Mouse (Mus musculus) myocyte (in vitro differentiated cells): Measurements from ENCODE around the gene Ism1. TPM values are rescaled to one million over a fixed set of nuclear protein-coding genes. Genes with fewer than 3 reads are reported as not detected.

Experiments
- H3K27me3 ChIP-seq: one replicate; pipeline ENCODE4 v1.6.1; 2011; ENCODE audit not compliant: control insufficient read depth, insufficient read depth, insufficient read length
- H3K36me3 ChIP-seq: one replicate; pipeline ENCODE4 v1.6.1; 2011; ENCODE audit not compliant: control insufficient read depth, insufficient read depth
- H3K4me2 ChIP-seq: one replicate; pipeline ENCODE4 v1.6.1; 2011; ENCODE audit warnings: low read depth, control low read depth
- H3K4me3 ChIP-seq: one replicate; pipeline ENCODE4 v1.5.1; 2011; ENCODE audit warnings: mild to moderate bottlenecking, control low read depth, moderate library complexity
- H3K79me2 ChIP-seq: one replicate; pipeline ENCODE4 v1.6.1; 2011; ENCODE audit not compliant: control insufficient read depth, insufficient read depth
- H3ac ChIP-seq: one replicate; pipeline ENCODE4 v1.6.1; 2011; ENCODE audit not compliant: control insufficient read depth, insufficient read length
- CEBPB ChIP-seq: IDR thresholded peaks from 2 replicates; pipeline ENCODE4 v1.6.1; 2011; ENCODE audit warnings: mild to moderate bottlenecking, moderate library complexity; ENCODE audit not compliant: poor library complexity, insufficient read depth, severe bottlenecking
- E2F4 ChIP-seq: IDR thresholded peaks from one replicate; pipeline ENCODE4 v1.6.1; 2011; ENCODE audit warnings: mild to moderate bottlenecking, control low read depth, moderate library complexity; ENCODE audit not compliant: insufficient read depth
- MAX ChIP-seq: IDR thresholded peaks from one replicate; pipeline ENCODE4 v1.6.1; 2011; ENCODE audit warnings: low read depth, mild to moderate bottlenecking, control low read depth
- MYOD1 ChIP-seq, 3 experiments: IDR thresholded peaks; one replicate each; pipeline ENCODE4 v1.6.1; 2011; ENCODE audit warnings: control low read depth in 2 of 3, low read depth in 2 of 3, mild to moderate bottlenecking in 2 of 3, moderate library complexity in 1 of 3; ENCODE audit not compliant: insufficient read length in 2 of 3, control insufficient read depth in 1 of 3
- MYOG ChIP-seq, 3 experiments: IDR thresholded peaks; one replicate each; pipeline ENCODE4 v1.6.1; 2011; ENCODE audit warnings: control low read depth in 2 of 3, low read depth in 2 of 3, mild to moderate bottlenecking in 2 of 3; ENCODE audit not compliant: insufficient read length in 2 of 3, control insufficient read depth in 1 of 3, insufficient read depth in 1 of 3
- POLR2A ChIP-seq: IDR thresholded peaks from one replicate; pipeline ENCODE4 v1.6.1; 2011; ENCODE audit warnings: low read depth, mild to moderate bottlenecking, control low read depth, moderate library complexity; ENCODE audit not compliant: insufficient read length
- POLR2AphosphoS2 ChIP-seq: IDR thresholded peaks from one replicate; pipeline ENCODE4 v1.6.1; 2011; ENCODE audit warnings: low read depth, control low read depth; ENCODE audit not compliant: insufficient read length
- REST ChIP-seq: IDR thresholded peaks from one replicate; pipeline ENCODE4 v1.6.1; 2011; ENCODE audit warnings: mild to moderate bottlenecking, control low read depth, moderate library complexity; ENCODE audit not compliant: insufficient read depth, insufficient read length
- TCF12 ChIP-seq: IDR thresholded peaks from one replicate; pipeline ENCODE4 v1.6.1; 2011; ENCODE audit warnings: mild to moderate bottlenecking, control low read depth; ENCODE audit not compliant: poor library complexity, insufficient read depth, severe bottlenecking
- TCF3 ChIP-seq: IDR thresholded peaks from one replicate; pipeline ENCODE4 v1.6.1; 2011; ENCODE audit warnings: low read depth, control low read depth; ENCODE audit not compliant: insufficient read length
- USF1 ChIP-seq: IDR thresholded peaks from one replicate; pipeline ENCODE4 v1.6.1; 2011; ENCODE audit warnings: low read depth, mild to moderate bottlenecking, control low read depth, moderate library complexity
- polyA plus RNA-seq: library from polyadenylated mRNA; unstranded; fragments of >200 nt; fragmentation: generic; extraction: Trizol; gene quantifications from one replicate; pipeline ENCODE4 v1.2.1, GENCODE M21; 2012; ENCODE audit warnings: missing spikeins

The Ism1 gene
- polyA plus RNA-seq, 1 experiment, result not detected

- Histone ChIP-seq H3K27me3 (no peaks in the 10 kb centered on the region), H3K79me2 (no peaks in the 10 kb centered on the region), H3K4me3 (no peak overlapping the region), H3K4me2 (no peak overlapping the region), H3K36me3 (no peaks in the 10 kb centered on the region), H3ac (no peak overlapping the region)
- TF ChIP-seq MYOG (IDR thresholded peaks at IDR 0.05; ENCODE audit: control insufficient read depth in 1 of 3, insufficient read depth in 1 of 3, insufficient read length in 2 of 3, low read depth in 2 of 3) (no peak), E2F4 (no peak), POLR2AphosphoS2 (no peak), USF1 (no peak), MAX (no peak), REST (no peak), MYOD1 (IDR thresholded peaks at IDR 0.05; ENCODE audit: control insufficient read depth in 1 of 3, insufficient read length in 2 of 3, low read depth in 2 of 3) (no peak), CEBPB (no peak), TCF12 (no peak), TCF3 (no peak), POLR2A (no peak)
These were observed 129.9 kb downstream of the Ism1 start for GRCm38 (mm10) chr2:139807887-139808286.

Other genes starting within 250 kb of the Ism1 start
- not detected for gene Sptlc3, start 184.3 kb upstream of the Ism1 start, polyA plus RNA-seq